Comparison of ENCODE assay signal across 25 mouse cellular contexts in the genomic region with DNA sequence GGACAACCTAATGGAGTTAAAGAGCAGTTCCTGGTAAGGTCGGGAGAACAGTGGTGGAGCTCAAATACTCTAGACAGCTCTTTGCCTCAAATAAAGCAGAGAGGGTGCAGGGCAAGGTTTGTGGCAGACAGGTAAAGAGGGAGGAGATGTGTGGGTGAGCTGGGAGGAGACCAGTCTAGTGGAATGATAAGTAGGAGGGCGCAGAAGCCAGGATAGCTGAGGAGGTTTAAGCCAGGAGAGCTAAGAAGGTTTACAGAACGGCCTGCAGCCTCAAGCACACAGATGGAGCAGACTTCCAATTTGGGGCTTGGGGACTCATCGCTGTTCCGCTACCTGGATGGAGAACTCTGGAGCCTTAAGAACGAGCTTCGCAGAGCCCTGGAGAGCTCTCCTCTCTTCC. TPM values are rescaled to one million over a fixed set of nuclear protein-coding genes. Genes with fewer than 3 reads are reported as not detected.
DNase-seq lines count a peak whose midpoint lies in the region; ATAC-seq and TF ChIP-seq lines count a peak whose summit lies in the region.
"Had no signal": no experiment of that assay in that cellular context is flagged by ENCODE, and none has a peak within 500 bp of the region (broad histone marks: within the 10 kb centered on the region; RNA-seq: fewer than 3 reads in every experiment).

Gene Acoxl, plus strand, starts transcription at position 301 of the 400 bp plus-strand sequence.

- no peaks in the 10 kb centered on the region for H3K9me3 ChIP-seq in heart, embryonic 12.5 days (replicated peaks)
- H3K9me3 ChIP-seq in lung, postnatal 0 days (ENCODE audit: low read length), result no peaks in the 10 kb centered on the region
- H3K9me3 ChIP-seq in ES-Bruce4 (replicated peaks; ENCODE audit: control insufficient read depth, insufficient read depth, low read length, poor library complexity, severe bottlenecking), result no peaks in the 10 kb centered on the region
- no peaks in the 10 kb centered on the region for H3K9me3 ChIP-seq in hindbrain, postnatal 0 days (ENCODE audit: low read length)
- H3K9me3 ChIP-seq: embryonic facial prominence, embryonic 15.5 days; forebrain, embryonic 10.5 days; heart, embryonic 15.5 days; hindbrain, embryonic 15.5 days had no signal

- DNase-seq in heart, adult 18-20 months, result no peak
- no peak for DNase-seq in lung, postnatal 0 days (ENCODE audit: low spot score)
- no peak for DNase-seq in lung, postnatal 36 days
- peak; percentile 49 for DNase-seq in R1 (ENCODE audit: low read depth, low spot score)
- DNase-seq in hindbrain, postnatal 0 days (ENCODE audit: low spot score), result no peak
- DNase-seq: adrenal gland, postnatal 10 days; cerebellum, adult 11 months; cerebellum, adult 8-10 months; cerebellum, postnatal 14 days; embryo, embryonic 11 days; gastrocnemius, postnatal 36 days; heart, adult 11 months had no signal

- WGBS in heart, embryonic 12.5 days, result 57% methylated on average over 7 of the region's 7 CpGs
- 59% methylated on average over 7 of the region's 7 CpGs for WGBS in lung, postnatal 0 days
- 79% methylated on average over 7 of the region's 7 CpGs for WGBS in hindbrain, postnatal 0 days

- TF ChIP-seq EP300 in lung, postnatal 0 days (IDR thresholded peaks at IDR 0.05), result no peak
- TF ChIP-seq EP300 in ES-Bruce4 (IDR thresholded peaks at IDR 0.05; ENCODE audit: insufficient read depth, low read depth, low read length), result no peak

- H3K4me3 ChIP-seq in heart, embryonic 12.5 days, result no peak within 1 kb of the TSS
- H3K4me3 ChIP-seq in lung, postnatal 0 days (ENCODE audit: low read depth, low read length), result no peak within 1 kb of the TSS
- peak within 1 kb of the TSS; percentile 11 for H3K4me3 ChIP-seq in ES-Bruce4 (ENCODE audit: low read depth, low read length)
- no peak within 1 kb of the TSS for H3K4me3 ChIP-seq in hindbrain, postnatal 0 days (ENCODE audit: low read length)
- H3K4me3 ChIP-seq: embryonic facial prominence, embryonic 15.5 days; erythroblast, embryonic 14.5 days; forebrain, embryonic 10.5 days; heart, embryonic 15.5 days; hindbrain, embryonic 15.5 days had no signal

- H3K4me1 ChIP-seq in heart, embryonic 12.5 days (replicated peaks), result 0 out of 2 replicates have a peak, but pooled peaks cover 5% of the 10 kb centered on the region
- no peaks in the 10 kb centered on the region for H3K4me1 ChIP-seq in lung, postnatal 0 days (ENCODE audit: insufficient read depth, low read depth, low read length)
- H3K4me1 ChIP-seq in ES-Bruce4 (ENCODE audit: control insufficient read depth, insufficient read depth, low read length), result no peaks in the 10 kb centered on the region
- H3K4me1 ChIP-seq in hindbrain, postnatal 0 days (ENCODE audit: insufficient read depth, low read length), result no peaks in the 10 kb centered on the region
- H3K4me1 ChIP-seq: embryonic facial prominence, embryonic 15.5 days; hindbrain, embryonic 15.5 days had no signal

- H3K36me3 ChIP-seq in heart, embryonic 12.5 days, result no peaks in the 10 kb centered on the region
- H3K36me3 ChIP-seq in lung, postnatal 0 days (ENCODE audit: insufficient read depth, low read length), result no peaks in the 10 kb centered on the region
- no peaks in the 10 kb centered on the region for H3K36me3 ChIP-seq in ES-Bruce4 (ENCODE audit: control insufficient read depth, insufficient read depth, low read length, poor library complexity, severe bottlenecking)
- no peaks in the 10 kb centered on the region for H3K36me3 ChIP-seq in hindbrain, postnatal 0 days (ENCODE audit: insufficient read depth, low read length)
- H3K36me3 ChIP-seq: embryonic facial prominence, embryonic 15.5 days; forebrain, embryonic 10.5 days; heart, embryonic 15.5 days; hindbrain, embryonic 15.5 days had no signal

- no peak for TF ChIP-seq POLR2A in ES-Bruce4 (IDR thresholded peaks at IDR 0.05; ENCODE audit: insufficient read depth, low read length)

- peaks cover 66% of the 10 kb centered on the region for H3K27me3 ChIP-seq in heart, embryonic 12.5 days (replicated peaks)
- peaks cover 5% of the 10 kb centered on the region; the same call in 1 of the 2 replicates for H3K27me3 ChIP-seq in lung, postnatal 0 days (replicated peaks; ENCODE audit: insufficient read depth, low read length)
- no peaks in the 10 kb centered on the region; the same call in 1 of the 2 replicates for H3K27me3 ChIP-seq in ES-Bruce4 (ENCODE audit: control insufficient read depth, insufficient read depth, low read length, poor library complexity, severe bottlenecking)
- peaks cover 23% of the 10 kb centered on the region for H3K27me3 ChIP-seq in hindbrain, postnatal 0 days (ENCODE audit: insufficient read depth, low read length)

- no peak for TF ChIP-seq CTCF in lung, postnatal 0 days (IDR thresholded peaks at IDR 0.05)
- no peak for TF ChIP-seq CTCF in ES-Bruce4 (IDR thresholded peaks at IDR 0.05; ENCODE audit: low read depth, low read length)
- TF ChIP-seq CTCF in hindbrain, postnatal 0 days (IDR thresholded peaks at IDR 0.05; ENCODE audit: low read depth), result no peak

- no peak within 1 kb of the TSS for H3K9ac ChIP-seq in heart, embryonic 12.5 days
- no peak within 1 kb of the TSS for H3K9ac ChIP-seq in lung, postnatal 0 days (replicated peaks; ENCODE audit: low read depth)
- no peak within 1 kb of the TSS for H3K9ac ChIP-seq in ES-Bruce4 (ENCODE audit: low read depth, poor library complexity, severe bottlenecking)
- H3K9ac ChIP-seq in hindbrain, postnatal 0 days (replicated peaks; ENCODE audit: low read length), result no peak within 1 kb of the TSS
- H3K9ac ChIP-seq: embryonic facial prominence, embryonic 15.5 days; heart, embryonic 15.5 days; hindbrain, embryonic 15.5 days had no signal

- peak within 1 kb of the TSS; percentile 31; the same call in 1 of the 2 replicates for H3K4me2 ChIP-seq in heart, embryonic 12.5 days
- H3K4me2 ChIP-seq in lung, postnatal 0 days (replicated peaks; ENCODE audit: low read depth, low read length), result peak within 1 kb of the TSS; percentile 17; the same call in 1 of the 2 replicates
- no peak within 1 kb of the TSS for H3K4me2 ChIP-seq in hindbrain, postnatal 0 days (ENCODE audit: low read depth, low read length)
- H3K4me2 ChIP-seq: embryonic facial prominence, embryonic 15.5 days; heart, embryonic 15.5 days; hindbrain, embryonic 15.5 days had no signal

- no peak within 1 kb of the TSS for H3K27ac ChIP-seq in heart, embryonic 12.5 days (ENCODE audit: poor library complexity, severe bottlenecking)
- no peak within 1 kb of the TSS for H3K27ac ChIP-seq in lung, postnatal 0 days (ENCODE audit: low read length)
- H3K27ac ChIP-seq in ES-Bruce4 (ENCODE audit: insufficient read depth, low read length), result peak within 1 kb of the TSS; percentile 20; the same call in 1 of the 2 replicates
- H3K27ac ChIP-seq in hindbrain, postnatal 0 days, result no peak within 1 kb of the TSS
- H3K27ac ChIP-seq: embryonic facial prominence, embryonic 15.5 days; forebrain, embryonic 10.5 days; heart, embryonic 15.5 days; hindbrain, embryonic 15.5 days had no signal

- ATAC-seq in heart, embryonic 12.5 days (ENCODE audit: insufficient number of reproducible peaks, low FRiP score), result no peak
- ATAC-seq in lung, postnatal 0 days, result no peak
- no peak for ATAC-seq in hindbrain, postnatal 0 days
- ATAC-seq: forebrain, embryonic 14.5 days; inflammation-experienced regulatory T-cells, adult 6 months; intestine, postnatal 0 days; Patski had no signal

RNA-seq across cellular contexts. Expression of gene Acoxl, which starts in this region (rescaled TPM):
- polyA plus RNA-seq in heart, embryonic 12.5 days (2016; fragmentation: Nextera tagmentation; extraction: Ambion mirVana), result 0.19 and 0.32 TPM in 2 replicates
- not detected for total RNA-seq in heart, adult 18-20 months (2021)
- 16.1 and 17.0 TPM in 2 replicates for polyA plus RNA-seq in lung, postnatal 0 days (2015; fragmentation: Nextera tagmentation; extraction: Ambion mirVana)
- 0.29 TPM in 1 of 2 replicates, not detected in the other for polyA plus RNA-seq in ES-Bruce4 (2011; ENCODE audit: insufficient read depth, insufficient read length, low read depth, missing spikeins)
- total RNA-seq in hindbrain, postnatal 0 days (2014; rRNA removed), result 0.47 TPM in 1 of 2 replicates, not detected in the other
- 0.19 and 0.29 TPM in 2 replicates for polyA plus RNA-seq in hindbrain, postnatal 0 days (2015; fragmentation: Nextera tagmentation; extraction: Ambion mirVana)
- total RNA-seq: common myeloid progenitor, adult 5-6 weeks; heart, postnatal 25 days had no signal
- polyA plus RNA-seq: erythroblast, embryonic 14.5 days; forebrain, embryonic 14.5 days; hindbrain, embryonic 15.5 days had no signal

Comparison
In these comparisons a context has a peak if more than half of its experiments do, and no peak if none do; other contexts are left out.
1. RNA of gene Acoxl (polyA plus RNA-seq): 16.1 to 17.0 TPM in lung, postnatal 0 days; 0.19 to 0.32 TPM in heart, embryonic 12.5 days, 0.19 to 0.29 TPM in hindbrain, postnatal 0 days and 0.29 TPM in ES-Bruce4; every median in the first group is over 10 times any median in the second.